Mouse (Mus musculus): ENCODE data around the gene 6820408C15Rik. TPM values are rescaled to one million over a fixed set of nuclear protein-coding genes. Genes with fewer than 3 reads are reported as not detected.

Gene 6820408C15Rik
- polyA plus RNA-seq, 1 experiment from 2014 or later, result 2.2 TPM

- Histone ChIP-seq H3K9ac (peak overlapping the region; percentile 86), H3K27ac (replicated peaks) (peak overlapping the region; percentile 100)
Observed at GRCm38 (mm10) chr2:152395271-152395920, 20.0 kb upstream of the 6820408C15Rik start.

GRCm38 (mm10) chr2:152396110-152397003 lies 19.0 kb upstream of the 6820408C15Rik start:
- Histone ChIP-seq H3K36me3 (no peaks in the 10 kb centered on the region), H3K4me3 (peak overlapping the region; percentile 75), H3K9me3 (no peaks in the 10 kb centered on the region), H3K27ac (replicated peaks) (peak overlapping the region; percentile 100), H3K4me1 (replicated peaks) (peaks cover 44% of the 10 kb centered on the region), H3K9ac (peak overlapping the region; percentile 86), H3K4me2 (peak overlapping the region; percentile 94), H3K27me3 (no peaks in the 10 kb centered on the region)
- under 1% methylated on average over 43 of the region's 46 CpGs for WGBS
- peak; percentile 74 for ATAC-seq (ENCODE audit: low FRiP score, low read depth)

More at GRCm38 (mm10) chr2:152395271-152395920, 20.0 kb upstream of the 6820408C15Rik start:
- Histone ChIP-seq H3K9me3 (no peaks in the 10 kb centered on the region), H3K27me3 (no peaks in the 10 kb centered on the region), H3K4me3 (peak overlapping the region; percentile 75), H3K4me1 (replicated peaks) (peaks cover 41% of the 10 kb centered on the region), H3K36me3 (no peaks in the 10 kb centered on the region), H3K4me2 (peak overlapping the region; percentile 94)
- 27% methylated on average over 13 of the region's 13 CpGs for WGBS
- no peak for ATAC-seq (ENCODE audit: low FRiP score, low read depth)

GRCm38 (mm10) chr2:152397004-152397589 lies 18.3 kb upstream of the 6820408C15Rik start:
- under 1% methylated on average over 59 of the region's 77 CpGs for WGBS
- H3K36me3 ChIP-seq, result no peaks in the 10 kb centered on the region
- no peaks in the 10 kb centered on the region for H3K27me3 ChIP-seq
- peak; percentile 4; the same call in 1 of the 2 replicates for ATAC-seq (ENCODE audit: low FRiP score, low read depth)
- peak overlapping the region; percentile 94 for H3K4me2 ChIP-seq
- H3K27ac ChIP-seq (replicated peaks), result peak overlapping the region; percentile 100
- H3K9ac ChIP-seq, result peak overlapping the region; percentile 86
- H3K4me1 ChIP-seq (replicated peaks), result peaks cover 44% of the 10 kb centered on the region
- no peaks in the 10 kb centered on the region for H3K9me3 ChIP-seq
- H3K4me3 ChIP-seq, result peak overlapping the region; percentile 75

- peak within 1 kb of the TSS; percentile 94 for H3K4me2 ChIP-seq
- H3K27ac ChIP-seq (replicated peaks), result peak within 1 kb of the TSS; percentile 100
- H3K4me1 ChIP-seq (replicated peaks), result peaks cover 44% of the 10 kb centered on the region
- H3K4me3 ChIP-seq, result peak within 1 kb of the TSS; percentile 75
- peak; percentile 68 for ATAC-seq (ENCODE audit: low FRiP score, low read depth)
- H3K9me3 ChIP-seq, result no peaks in the 10 kb centered on the region
- H3K27me3 ChIP-seq, result no peaks in the 10 kb centered on the region
- WGBS, result under 1% methylated on average over 89 of the region's 104 CpGs
- peak within 1 kb of the TSS; percentile 86 for H3K9ac ChIP-seq
- H3K36me3 ChIP-seq, result no peaks in the 10 kb centered on the region
Observed at GRCm38 (mm10) chr2:152397680-152398435, 17.5 kb upstream of the 6820408C15Rik start, which contains the start of gene Sox12. Sox12 (minus strand) TSS chr2:152398063.

- H3K4me3 ChIP-seq, result peak overlapping the region; percentile 75
- no peaks in the 10 kb centered on the region for H3K36me3 ChIP-seq
- H3K4me2 ChIP-seq, result peak overlapping the region; percentile 94
- peak overlapping the region; percentile 86 for H3K9ac ChIP-seq
- H3K27me3 ChIP-seq, result no peaks in the 10 kb centered on the region
- peak overlapping the region; percentile 100 for H3K27ac ChIP-seq (replicated peaks)
- peak; percentile 79 for ATAC-seq (ENCODE audit: low FRiP score, low read depth)
- no peaks in the 10 kb centered on the region for H3K9me3 ChIP-seq
- H3K4me1 ChIP-seq (replicated peaks), result peaks cover 38% of the 10 kb centered on the region
- WGBS, result 0% methylated on average over 38 of the region's 38 CpGs
Observed at GRCm38 (mm10) chr2:152398691-152399090, 16.7 kb upstream of the 6820408C15Rik start.

- WGBS, result 1% methylated on average over 13 of the region's 13 CpGs
- Histone ChIP-seq H3K27ac (replicated peaks) (peak overlapping the region; percentile 100), H3K27me3 (no peaks in the 10 kb centered on the region), H3K9me3 (no peaks in the 10 kb centered on the region), H3K4me3 (peak overlapping the region; percentile 75), H3K9ac (peak overlapping the region; percentile 86), H3K36me3 (no peaks in the 10 kb centered on the region), H3K4me1 (replicated peaks) (peaks cover 34% of the 10 kb centered on the region), H3K4me2 (peak overlapping the region; percentile 94)
- 0 out of 2 replicates have a peak, but pooled peaks have one; percentile 0 for ATAC-seq (ENCODE audit: low FRiP score, low read depth)
Observed at GRCm38 (mm10) chr2:152399122-152399542, 16.3 kb upstream of the 6820408C15Rik start.

- WGBS, result under 1% methylated on average over 19 of the region's 19 CpGs
- Histone ChIP-seq H3K27ac (replicated peaks) (peak overlapping the region; percentile 75), H3K36me3 (no peaks in the 10 kb centered on the region), H3K9me3 (no peaks in the 10 kb centered on the region), H3K27me3 (no peaks in the 10 kb centered on the region), H3K4me1 (replicated peaks) (peaks cover 26% of the 10 kb centered on the region), H3K4me2 (peak overlapping the region; percentile 59), H3K4me3 (peak overlapping the region; percentile 34), H3K9ac (peak overlapping the region; percentile 15; the same call in 1 of the 2 replicates)
- peak; percentile 96 for ATAC-seq (ENCODE audit: low FRiP score, low read depth)
Observed at GRCm38 (mm10) chr2:152406126-152406525, 9.3 kb upstream of the 6820408C15Rik start.

- 79% methylated on average over 6 of the region's 6 CpGs for WGBS
- Histone ChIP-seq H3K27ac (replicated peaks) (peak overlapping the region; percentile 74; the same call in 1 of the 2 replicates), H3K9ac (no peak overlapping the region), H3K27me3 (no peaks in the 10 kb centered on the region), H3K4me3 (no peak overlapping the region), H3K36me3 (no peaks in the 10 kb centered on the region), H3K9me3 (no peaks in the 10 kb centered on the region), H3K4me2 (no peak overlapping the region), H3K4me1 (replicated peaks) (peaks cover 52% of the 10 kb centered on the region)
- no peak for ATAC-seq (ENCODE audit: low FRiP score, low read depth)
Observed at GRCm38 (mm10) chr2:152409781-152410180, 5.6 kb upstream of the 6820408C15Rik start.

GRCm38 (mm10) chr2:152410971-152411371 lies 4.4 kb upstream of the 6820408C15Rik start:
- peak overlapping the region; percentile 96 for H3K4me3 ChIP-seq
- peak overlapping the region; percentile 92 for H3K4me2 ChIP-seq
- peaks cover 52% of the 10 kb centered on the region for H3K4me1 ChIP-seq (replicated peaks)
- H3K36me3 ChIP-seq, result no peaks in the 10 kb centered on the region
- no peaks in the 10 kb centered on the region for H3K27me3 ChIP-seq
- peak; percentile 32 for ATAC-seq (ENCODE audit: low FRiP score, low read depth)
- peak overlapping the region; percentile 74 for H3K27ac ChIP-seq (replicated peaks)
- under 1% methylated on average over 15 of the region's 15 CpGs for WGBS
- H3K9ac ChIP-seq, result peak overlapping the region; percentile 32; the same call in 1 of the 2 replicates
- no peaks in the 10 kb centered on the region for H3K9me3 ChIP-seq

- Histone ChIP-seq H3K27me3 (no peaks in the 10 kb centered on the region), H3K9me3 (no peaks in the 10 kb centered on the region), H3K9ac (peak overlapping the region; percentile 32), H3K4me3 (peak overlapping the region; percentile 96; the same call in 1 of the 2 replicates), H3K4me1 (replicated peaks) (peaks cover 49% of the 10 kb centered on the region), H3K36me3 (no peaks in the 10 kb centered on the region), H3K27ac (replicated peaks) (peak overlapping the region; percentile 74), H3K4me2 (peak overlapping the region; percentile 92)
- no peak for ATAC-seq (ENCODE audit: low FRiP score, low read depth)
- WGBS, result 6% methylated on average over 7 of the region's 7 CpGs
Observed at GRCm38 (mm10) chr2:152411471-152411870, 3.9 kb upstream of the 6820408C15Rik start.

Measured in hindbrain, embryonic 15.5 days (tissue).